Mouse (Mus musculus) midbrain, embryonic 16.5 days (tissue): ENCODE data around the gene Inafm1. TPM values are rescaled to one million over a fixed set of nuclear protein-coding genes. Genes with fewer than 3 reads are reported as not detected.
"Not testable (repeated sequence)": the region's sequence is repeated elsewhere in the genome, so short reads cannot be mapped to it uniquely, and the experiment has no call there.

Source experiments
- ATAC-seq: fragments of 200-750 bp; cut with Nextera tagmentation; 2 replicates; pipeline ENCODE4 v1.8.0; 2017; ENCODE audit warnings: moderate TSS enrichment
- H3K27ac ChIP-seq: fragments of 300-500 bp; sonication (generic); 2 replicates; pipeline ENCODE4 v1.5.1; 2014; ENCODE audit warnings: mild to moderate bottlenecking, low read length, mixed read lengths
- H3K27me3 ChIP-seq: fragments of 300-500 bp; sonication (generic); 2 replicates; pipeline ENCODE4 v1.6.1; 2014; ENCODE audit warnings: low read depth, low read length, mixed read lengths; ENCODE audit not compliant: control insufficient read depth, insufficient read depth
- H3K36me3 ChIP-seq: fragments of 300-500 bp; sonication (generic); 2 replicates; pipeline ENCODE4 v1.6.1; 2014; ENCODE audit warnings: mild to moderate bottlenecking, low read length, moderate library complexity, mixed read lengths; ENCODE audit not compliant: control insufficient read depth, insufficient read depth
- H3K4me1 ChIP-seq: fragments of 300-500 bp; sonication (generic); 2 replicates; pipeline ENCODE4 v1.6.1; 2014; ENCODE audit warnings: mild to moderate bottlenecking, low read length, mixed read lengths; ENCODE audit not compliant: control insufficient read depth, insufficient read depth
- H3K4me2 ChIP-seq: fragments of 300-500 bp; sonication (generic); 2 replicates; pipeline ENCODE4 v1.6.1; 2014; ENCODE audit warnings: mild to moderate bottlenecking, low read length, mixed read lengths
- H3K4me3 ChIP-seq: fragments of 300-500 bp; sonication (generic); 2 replicates; pipeline ENCODE4 v1.5.1; 2014; ENCODE audit warnings: low read depth, mild to moderate bottlenecking, low read length, moderate library complexity, mixed read lengths
- H3K9ac ChIP-seq: fragments of 300-500 bp; sonication (generic); 2 replicates; pipeline ENCODE4 v1.6.1; 2014; ENCODE audit warnings: low read depth, low read length, mixed read lengths
- H3K9me3 ChIP-seq: fragments of 300-500 bp; sonication (generic); replicated peaks from 2 replicates; pipeline ENCODE4 v1.6.1; 2014; ENCODE audit warnings: mild to moderate bottlenecking, low read length, mixed read lengths; ENCODE audit not compliant: control insufficient read depth, poor library complexity, severe bottlenecking
- WGBS: fragments of 180-500 bp; shearing (Covaris S2); extraction: QIAGEN DNeasy Blood & Tissue Kit; methylation state at CpG from one replicate; pipeline ENCODE4 v1.1.7; 2014; 5-methylcytosine and 5-hydroxymethylcytosine counted together
- polyA plus RNA-seq: library from polyadenylated mRNA; unstranded; fragments of >200 nt; fragmentation: Nextera tagmentation; extraction: Ambion mirVana; gene quantifications from 2 replicates; pipeline ENCODE4 v1.2.1, GENCODE M21; 2015

The Inafm1 gene
- polyA plus RNA-seq, 1 experiment from 2014 or later, result 49.3 TPM

- Histone ChIP-seq H3K9me3 (no peaks in the 10 kb centered on the region), H3K9ac (no peak overlapping the region), H3K4me3 (no peak overlapping the region), H3K27me3 (no peaks in the 10 kb centered on the region), H3K27ac (no peak overlapping the region), H3K36me3 (no peaks in the 10 kb centered on the region), H3K4me2 (no peak overlapping the region), H3K4me1 (no peaks in the 10 kb centered on the region)
- ATAC-seq, result no peak
- WGBS, result 90% methylated on average over 11 of the region's 11 CpGs
These were observed 15.6 kb downstream of the Inafm1 start for GRCm38 (mm10) chr7:16257830-16258229.

GRCm38 (mm10) chr7:16255963-16256362 is 17.5 kb downstream of the Inafm1 start:
- H3K9me3 ChIP-seq, H3K4me1 ChIP-seq, H3K4me3 ChIP-seq, H3K36me3 ChIP-seq, H3K4me2 ChIP-seq, H3K9ac ChIP-seq, ATAC-seq, H3K27me3 ChIP-seq, H3K27ac ChIP-seq: not testable (repeated sequence)
- WGBS, result 83% methylated on average over 4 of the region's 4 CpGs

GRCm38 (mm10) chr7:16254195-16254594 is 19.2 kb downstream of the Inafm1 start:
- Histone ChIP-seq H3K4me1 (no peaks in the 10 kb centered on the region), H3K4me2 (no peak overlapping the region), H3K27ac (no peak overlapping the region), H3K4me3 (no peak overlapping the region), H3K9ac (no peak overlapping the region), H3K27me3 (no peaks in the 10 kb centered on the region), H3K9me3 (no peaks in the 10 kb centered on the region), H3K36me3 (no peaks in the 10 kb centered on the region)
- 72% methylated on average over 4 of the region's 4 CpGs for WGBS
- ATAC-seq, result no peak

GRCm38 (mm10) chr7:16250687-16251086 is 22.7 kb downstream of the Inafm1 start:
- Histone ChIP-seq H3K27ac (no peak overlapping the region), H3K4me3 (no peak overlapping the region), H3K9me3 (no peaks in the 10 kb centered on the region), H3K4me2 (no peak overlapping the region), H3K27me3 (no peaks in the 10 kb centered on the region), H3K36me3 (no peaks in the 10 kb centered on the region), H3K4me1 (no peaks in the 10 kb centered on the region), H3K9ac (no peak overlapping the region)
- no peak for ATAC-seq
- 81% methylated on average over 5 of the region's 5 CpGs for WGBS

- H3K36me3 ChIP-seq, result no peaks in the 10 kb centered on the region
- H3K4me1 ChIP-seq, result no peaks in the 10 kb centered on the region
- no peaks in the 10 kb centered on the region for H3K27me3 ChIP-seq
- no peak overlapping the region for H3K4me3 ChIP-seq
- H3K27ac ChIP-seq, result no peak overlapping the region
- no peak overlapping the region for H3K4me2 ChIP-seq
- no peak overlapping the region for H3K9ac ChIP-seq
- ATAC-seq, result no peak
- no peaks in the 10 kb centered on the region for H3K9me3 ChIP-seq
- WGBS, result 67% methylated on average over 1 of the region's 4 CpGs
These were observed 27.5 kb downstream of the Inafm1 start for GRCm38 (mm10) chr7:16245958-16246357.

- Histone ChIP-seq H3K9me3 (no peaks in the 10 kb centered on the region), H3K9ac (no peak within 1 kb of the TSS), H3K27me3 (no peaks in the 10 kb centered on the region), H3K27ac (no peak within 1 kb of the TSS), H3K4me2 (no peak within 1 kb of the TSS), H3K4me3 (no peak within 1 kb of the TSS), H3K36me3 (no peaks in the 10 kb centered on the region), H3K4me1 (no peaks in the 10 kb centered on the region)
- ATAC-seq, result no peak
- WGBS, result 81% methylated on average over 5 of the region's 5 CpGs
These were observed 29.4 kb downstream of the Inafm1 start, which contains the start of gene C5ar2 for GRCm38 (mm10) chr7:16244067-16244466. Gene C5ar2, minus strand, starts transcription at chr7:16244154.

GRCm38 (mm10) chr7:16242198-16242597 is 31.2 kb downstream of the Inafm1 start:
- H3K4me2 ChIP-seq, result no peak overlapping the region
- no peaks in the 10 kb centered on the region for H3K36me3 ChIP-seq
- no peaks in the 10 kb centered on the region for H3K9me3 ChIP-seq
- WGBS, result 85% methylated on average over 6 of the region's 6 CpGs
- ATAC-seq, result no peak
- no peaks in the 10 kb centered on the region for H3K27me3 ChIP-seq
- H3K4me1 ChIP-seq, result no peaks in the 10 kb centered on the region
- no peak overlapping the region for H3K27ac ChIP-seq
- no peak overlapping the region for H3K4me3 ChIP-seq
- no peak overlapping the region for H3K9ac ChIP-seq

GRCm38 (mm10) chr7:16241787-16242186 is 31.6 kb downstream of the Inafm1 start:
- 70% methylated on average over 11 of the region's 11 CpGs for WGBS
- no peaks in the 10 kb centered on the region for H3K27me3 ChIP-seq
- no peak overlapping the region for H3K4me3 ChIP-seq
- no peaks in the 10 kb centered on the region for H3K36me3 ChIP-seq
- no peak for ATAC-seq
- no peaks in the 10 kb centered on the region for H3K4me1 ChIP-seq
- H3K4me2 ChIP-seq, result no peak overlapping the region
- no peak overlapping the region for H3K9ac ChIP-seq
- H3K9me3 ChIP-seq, result no peaks in the 10 kb centered on the region
- no peak overlapping the region for H3K27ac ChIP-seq

GRCm38 (mm10) chr7:16240978-16241303 is 32.5 kb downstream of the Inafm1 start:
- Histone ChIP-seq H3K9me3 (no peaks in the 10 kb centered on the region), H3K36me3 (no peaks in the 10 kb centered on the region), H3K27ac (no peak overlapping the region), H3K4me2 (no peak overlapping the region), H3K4me3 (no peak overlapping the region), H3K27me3 (no peaks in the 10 kb centered on the region), H3K9ac (no peak overlapping the region), H3K4me1 (no peaks in the 10 kb centered on the region)
- 100% methylated on average over 1 of the region's 1 CpGs for WGBS
- no peak for ATAC-seq
